Mouse (Mus musculus): ENCODE data around the gene Trpm8. TPM values are rescaled to one million over a fixed set of nuclear protein-coding genes. Genes with fewer than 3 reads are reported as not detected.

The Trpm8 gene
- polyA plus RNA-seq, 1 experiment: 0.02 TPM

DNA sequence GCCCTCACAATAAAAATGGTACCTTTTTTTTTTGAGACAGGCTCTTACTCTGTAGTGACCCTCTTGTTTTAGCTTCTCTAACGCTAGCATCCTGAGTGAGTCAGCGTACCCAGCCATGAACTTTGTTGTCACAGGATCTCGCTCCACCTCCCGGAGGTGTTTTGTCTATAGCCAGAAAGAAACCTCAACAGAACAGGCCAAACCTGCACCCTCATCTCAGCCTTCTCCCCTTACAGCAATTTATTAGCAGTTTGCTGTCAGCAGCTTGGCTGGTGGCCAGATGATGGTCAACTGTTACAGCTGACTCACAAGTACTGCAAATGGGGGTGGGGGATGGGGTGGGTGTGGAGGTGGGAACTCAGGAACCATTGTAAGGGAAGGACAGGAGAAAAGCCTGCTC, 15.2 kb upstream of the Trpm8 start:
- H3K27me3 ChIP-seq (ENCODE audit: control insufficient read depth, insufficient read depth, insufficient read length): no peaks in the 10 kb centered on the region
- no peaks in the 10 kb centered on the region for H3K79me2 ChIP-seq (ENCODE audit: control insufficient read depth, insufficient read depth)
- H3K4me2 ChIP-seq (ENCODE audit: low read depth): peak overlapping the region; percentile 37
- TF ChIP-seq POLR2AphosphoS2 (IDR thresholded peaks at IDR 0.05; ENCODE audit: insufficient read length, low read depth) (no peak), CEBPB (IDR thresholded peaks at IDR 0.05; ENCODE audit: insufficient read depth, poor library complexity, severe bottlenecking) (no peak), TCF3 (IDR thresholded peaks at IDR 0.05; ENCODE audit: insufficient read length, low read depth) (no peak), POLR2A (IDR thresholded peaks at IDR 0.05; ENCODE audit: insufficient read length, low read depth) (no peak), REST (IDR thresholded peaks at IDR 0.05; ENCODE audit: insufficient read depth, insufficient read length) (no peak), MYOG (IDR thresholded peaks at IDR 0.05; ENCODE audit: control insufficient read depth in 1 of 3, insufficient read depth in 1 of 3, insufficient read length in 2 of 3, low read depth in 2 of 3) (no peak), SRF (IDR thresholded peaks at IDR 0.05; ENCODE audit: control insufficient read depth, insufficient read length, low read depth) (no peak), TCF12 (IDR thresholded peaks at IDR 0.05; ENCODE audit: insufficient read depth, poor library complexity, severe bottlenecking) (peak; percentile 27)
- peaks cover 41% of the 10 kb centered on the region for H3K36me3 ChIP-seq (ENCODE audit: control insufficient read depth, insufficient read depth)
- no peak overlapping the region for H3ac ChIP-seq (ENCODE audit: control insufficient read depth, insufficient read length)
- H3K4me3 ChIP-seq: no peak overlapping the region

DNA sequence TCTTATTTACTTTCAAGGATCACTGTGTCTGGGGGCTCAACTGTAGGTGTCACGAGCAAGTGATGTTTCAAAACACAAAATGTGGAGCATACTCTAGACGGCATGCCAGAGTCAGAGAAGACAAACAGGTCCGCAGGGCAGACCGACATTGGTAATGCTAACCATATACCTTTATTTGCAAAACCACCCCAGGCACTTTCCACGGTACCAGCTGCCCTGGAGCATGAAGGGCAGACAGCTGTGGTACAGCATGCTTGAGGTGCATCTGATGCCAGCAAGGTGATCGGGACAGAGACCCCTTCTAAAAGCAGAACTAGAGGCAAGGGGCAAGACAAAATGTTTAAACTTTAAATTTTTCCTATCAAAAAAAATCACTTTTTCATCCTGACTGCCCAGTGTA, 14.5 kb upstream of the Trpm8 start:
- no peak overlapping the region for H3ac ChIP-seq (ENCODE audit: control insufficient read depth, insufficient read length)
- H3K79me2 ChIP-seq (ENCODE audit: control insufficient read depth, insufficient read depth): no peaks in the 10 kb centered on the region
- no peak overlapping the region for H3K4me2 ChIP-seq (ENCODE audit: low read depth)
- no peak overlapping the region for H3K4me3 ChIP-seq
- no peaks in the 10 kb centered on the region for H3K27me3 ChIP-seq (ENCODE audit: control insufficient read depth, insufficient read depth, insufficient read length)
- TF ChIP-seq CEBPB (IDR thresholded peaks at IDR 0.05; ENCODE audit: insufficient read depth, poor library complexity, severe bottlenecking): no peak
- no peak for TF ChIP-seq SRF (IDR thresholded peaks at IDR 0.05; ENCODE audit: control insufficient read depth, insufficient read length, low read depth)
- no peak for TF ChIP-seq POLR2A (IDR thresholded peaks at IDR 0.05; ENCODE audit: insufficient read length, low read depth)
- TF ChIP-seq POLR2AphosphoS2 (IDR thresholded peaks at IDR 0.05; ENCODE audit: insufficient read length, low read depth): no peak
- TF ChIP-seq USF1 (IDR thresholded peaks at IDR 0.05; ENCODE audit: low read depth): no peak
- no peak for TF ChIP-seq MAX (IDR thresholded peaks at IDR 0.05; ENCODE audit: low read depth)
- no peak for TF ChIP-seq TCF12 (IDR thresholded peaks at IDR 0.05; ENCODE audit: insufficient read depth, poor library complexity, severe bottlenecking)
- no peak for TF ChIP-seq MYOD1 (IDR thresholded peaks at IDR 0.05; ENCODE audit: control insufficient read depth in 1 of 3, insufficient read length in 2 of 3, low read depth in 2 of 3)
- no peak for TF ChIP-seq REST (IDR thresholded peaks at IDR 0.05; ENCODE audit: insufficient read depth, insufficient read length)
- no peak for TF ChIP-seq MYOG (IDR thresholded peaks at IDR 0.05; ENCODE audit: control insufficient read depth in 1 of 3, insufficient read depth in 1 of 3, insufficient read length in 2 of 3, low read depth in 2 of 3)
- TF ChIP-seq TCF3 (IDR thresholded peaks at IDR 0.05; ENCODE audit: insufficient read length, low read depth): no peak
- TF ChIP-seq E2F4 (IDR thresholded peaks at IDR 0.05; ENCODE audit: insufficient read depth): no peak
- peaks cover 48% of the 10 kb centered on the region for H3K36me3 ChIP-seq (ENCODE audit: control insufficient read depth, insufficient read depth)

DNA sequence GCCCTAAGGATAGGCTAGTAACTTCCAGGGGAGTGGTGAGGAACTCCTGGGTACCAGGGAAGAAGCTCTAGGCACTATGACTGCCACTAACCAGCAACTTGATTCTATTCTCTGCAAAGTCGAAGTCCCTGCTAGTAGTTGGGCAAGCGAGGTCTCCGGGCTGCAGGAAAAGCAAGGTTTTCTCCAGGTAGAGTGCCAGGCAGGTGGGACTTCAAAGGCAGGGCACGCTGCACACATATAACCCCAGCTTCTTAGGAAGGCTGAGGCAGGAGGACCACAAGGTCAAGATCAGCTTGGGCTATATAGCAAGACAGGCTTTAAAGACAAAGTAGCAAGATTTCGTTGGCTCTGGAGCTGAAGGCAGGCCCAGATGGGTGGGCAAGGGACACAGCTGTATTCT, 13.7 kb upstream of the Trpm8 start:
- Histone ChIP-seq H3K27me3 (ENCODE audit: control insufficient read depth, insufficient read depth, insufficient read length) (no peaks in the 10 kb centered on the region), H3K79me2 (ENCODE audit: control insufficient read depth, insufficient read depth) (no peaks in the 10 kb centered on the region), H3K36me3 (ENCODE audit: control insufficient read depth, insufficient read depth) (peaks cover 54% of the 10 kb centered on the region), H3ac (ENCODE audit: control insufficient read depth, insufficient read length) (no peak overlapping the region), H3K4me2 (ENCODE audit: low read depth) (no peak overlapping the region), H3K4me3 (no peak overlapping the region)
- TF ChIP-seq E2F4 (IDR thresholded peaks at IDR 0.05; ENCODE audit: insufficient read depth) (no peak), MYOG (IDR thresholded peaks at IDR 0.05; ENCODE audit: control insufficient read depth in 1 of 3, insufficient read depth in 1 of 3, insufficient read length in 2 of 3, low read depth in 2 of 3) (no peak), CEBPB (IDR thresholded peaks at IDR 0.05; ENCODE audit: insufficient read depth, poor library complexity, severe bottlenecking) (no peak), POLR2A (IDR thresholded peaks at IDR 0.05; ENCODE audit: insufficient read length, low read depth) (no peak), SRF (IDR thresholded peaks at IDR 0.05; ENCODE audit: control insufficient read depth, insufficient read length, low read depth) (no peak), MYOD1 (IDR thresholded peaks at IDR 0.05; ENCODE audit: control insufficient read depth in 1 of 3, insufficient read length in 2 of 3, low read depth in 2 of 3) (no peak)

DNA sequence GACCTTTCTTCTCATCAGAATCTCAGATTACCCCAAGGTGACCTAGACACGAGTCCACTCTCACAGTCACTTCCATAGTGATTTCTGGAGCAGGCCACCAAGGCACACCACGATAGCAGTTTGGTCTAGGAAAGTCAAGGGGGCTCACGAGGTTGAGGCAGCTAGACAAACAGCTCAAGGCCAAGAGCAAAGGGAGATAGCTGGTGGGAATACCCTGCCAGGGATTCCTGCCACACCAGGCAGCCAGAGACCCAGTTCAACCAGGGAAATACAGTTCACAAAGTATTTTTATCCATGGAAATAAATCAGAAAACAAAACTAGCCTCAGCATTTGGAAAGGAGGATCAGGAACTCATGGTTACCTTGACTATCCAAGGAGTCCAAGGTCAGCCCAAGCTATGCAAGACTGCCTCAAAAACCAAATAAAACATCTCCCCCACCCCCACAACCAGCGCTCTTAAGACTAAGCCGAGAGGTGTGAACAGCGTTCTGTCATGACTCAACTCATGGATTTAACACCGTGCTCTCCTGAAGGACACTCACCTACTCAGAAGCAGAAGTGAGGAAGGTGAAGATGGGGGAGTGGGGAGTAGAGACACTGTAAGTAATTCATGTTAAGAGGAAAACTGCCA, 13.1 kb upstream of the Trpm8 start:
- H3K36me3 ChIP-seq (ENCODE audit: control insufficient read depth, insufficient read depth): peaks cover 60% of the 10 kb centered on the region
- H3K4me2 ChIP-seq (ENCODE audit: low read depth): no peak overlapping the region
- TF ChIP-seq POLR2AphosphoS2 (IDR thresholded peaks at IDR 0.05; ENCODE audit: insufficient read length, low read depth) (no peak), CEBPB (IDR thresholded peaks at IDR 0.05; ENCODE audit: insufficient read depth, poor library complexity, severe bottlenecking) (no peak), MAX (IDR thresholded peaks at IDR 0.05; ENCODE audit: low read depth) (no peak), POLR2A (IDR thresholded peaks at IDR 0.05; ENCODE audit: insufficient read length, low read depth) (no peak)

DNA sequence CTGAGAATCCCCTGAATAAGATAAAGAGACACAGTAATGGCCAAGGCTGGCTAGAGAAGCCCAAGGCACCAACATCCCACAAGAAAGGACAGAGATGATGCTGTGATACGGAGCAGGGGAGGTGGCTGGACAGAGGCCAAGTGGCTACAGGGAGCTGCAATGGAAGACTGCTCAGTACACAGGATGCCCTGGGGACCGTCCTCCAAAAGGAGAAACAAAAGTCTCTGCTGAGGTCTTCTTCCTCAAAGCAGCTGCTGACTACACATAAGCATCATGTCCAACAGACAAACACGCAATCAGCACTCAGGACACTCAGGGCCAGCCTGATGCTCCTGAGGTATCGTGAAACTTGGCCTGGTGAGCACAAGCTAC, 12.6 kb upstream of the Trpm8 start:
- no peak for TF ChIP-seq MYOD1 (IDR thresholded peaks at IDR 0.05; ENCODE audit: control insufficient read depth in 1 of 3, insufficient read length in 2 of 3, low read depth in 2 of 3)
- no peak for TF ChIP-seq TCF12 (IDR thresholded peaks at IDR 0.05; ENCODE audit: insufficient read depth, poor library complexity, severe bottlenecking)
- no peak for TF ChIP-seq CEBPB (IDR thresholded peaks at IDR 0.05; ENCODE audit: insufficient read depth, poor library complexity, severe bottlenecking)
- no peak overlapping the region for H3K4me2 ChIP-seq (ENCODE audit: low read depth)
- no peaks in the 10 kb centered on the region for H3K79me2 ChIP-seq (ENCODE audit: control insufficient read depth, insufficient read depth)
- peaks cover 65% of the 10 kb centered on the region for H3K36me3 ChIP-seq (ENCODE audit: control insufficient read depth, insufficient read depth)
- H3K4me3 ChIP-seq: no peak overlapping the region
- no peaks in the 10 kb centered on the region for H3K27me3 ChIP-seq (ENCODE audit: control insufficient read depth, insufficient read depth, insufficient read length)
- H3ac ChIP-seq (ENCODE audit: control insufficient read depth, insufficient read length): no peak overlapping the region

More for the DNA sequence above, 13.1 kb upstream of the Trpm8 start:
- Histone ChIP-seq H3K4me3 (no peak overlapping the region), H3K27me3 (ENCODE audit: control insufficient read depth, insufficient read depth, insufficient read length) (no peaks in the 10 kb centered on the region), H3ac (ENCODE audit: control insufficient read depth, insufficient read length) (no peak overlapping the region), H3K79me2 (ENCODE audit: control insufficient read depth, insufficient read depth) (no peaks in the 10 kb centered on the region)
